Mouse (Mus musculus) spleen, adult 18-20 months (tissue): Measurements from ENCODE around the gene Hist1h4m.
A peak's percentile ranks its signal among the peaks of the same experiment; 100 is the strongest.
"Not testable (repeated sequence)": the region's sequence is repeated elsewhere in the genome, so short reads cannot be mapped to it uniquely, and the experiment has no call there.

ENCODE experiments used
- DNase-seq, 2 experiments: peaks; one replicate each; pipeline ENCODE4 v3.0.0; 2022; ENCODE audit warnings: mixed read lengths in 2 of 2

Hist1h4m gene

DNA sequence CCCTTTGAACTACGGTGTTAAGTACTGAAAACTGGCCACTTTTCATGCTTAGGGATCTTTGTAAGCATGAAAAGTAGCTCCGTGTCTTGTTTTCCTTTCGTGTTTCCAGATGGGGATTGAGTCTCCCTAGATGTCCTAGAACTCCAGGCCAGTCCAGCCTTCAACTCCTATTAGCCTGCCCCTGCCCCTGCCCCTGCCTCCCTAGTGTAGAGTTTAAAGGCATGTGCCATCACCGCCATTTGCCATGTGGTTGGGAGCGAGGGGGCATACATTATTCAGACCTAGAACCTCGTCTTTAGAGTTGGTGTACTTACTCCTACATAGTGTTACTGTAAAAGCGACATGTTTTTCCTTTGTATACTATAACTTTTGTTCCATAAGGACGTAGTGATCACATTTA is 472 bp upstream of the Hist1h4m start:
- DNase-seq: not testable (repeated sequence)

- DNase-seq: not testable (repeated sequence)
Observed at GRCm38 (mm10) chr13:21812092-21812491, 546 bp downstream of the Hist1h4m start.

GRCm38 (mm10) chr13:21820082-21820890 is 8.7 kb downstream of the Hist1h4m start:
- not testable (repeated sequence) for DNase-seq

DNA sequence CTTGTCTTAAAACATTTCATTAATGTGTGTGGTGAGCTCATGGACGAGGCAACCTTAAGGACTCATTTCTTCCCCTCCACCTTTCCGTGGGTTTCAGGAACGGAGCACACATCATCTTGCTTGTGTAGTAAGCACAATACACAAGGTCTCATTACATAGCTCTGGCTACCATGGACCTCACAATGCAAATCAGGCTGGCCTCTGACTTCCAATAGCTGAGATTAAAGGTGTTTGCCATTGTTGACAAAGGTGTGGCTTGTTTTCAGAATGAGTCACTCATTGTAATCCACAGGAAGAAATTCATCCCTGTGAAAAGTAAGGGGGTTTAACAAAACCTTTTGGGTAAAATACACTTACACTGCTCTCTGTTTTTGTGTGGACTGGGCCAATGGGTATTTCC is 17.0 kb downstream of the Hist1h4m start:
- no peak for DNase-seq

GRCm38 (mm10) chr13:21830344-21830743 is 18.8 kb downstream of the Hist1h4m start:
- DNase-seq: no peak

GRCm38 (mm10) chr13:21831418-21832394 is 20.2 kb downstream of the Hist1h4m start, which contains the start of gene Hist1h4n:
Gene Hist1h4n (minus strand): TSS chr13:21832196.
- peak in 1 of 2 experiments; percentile 31 for DNase-seq

DNA sequence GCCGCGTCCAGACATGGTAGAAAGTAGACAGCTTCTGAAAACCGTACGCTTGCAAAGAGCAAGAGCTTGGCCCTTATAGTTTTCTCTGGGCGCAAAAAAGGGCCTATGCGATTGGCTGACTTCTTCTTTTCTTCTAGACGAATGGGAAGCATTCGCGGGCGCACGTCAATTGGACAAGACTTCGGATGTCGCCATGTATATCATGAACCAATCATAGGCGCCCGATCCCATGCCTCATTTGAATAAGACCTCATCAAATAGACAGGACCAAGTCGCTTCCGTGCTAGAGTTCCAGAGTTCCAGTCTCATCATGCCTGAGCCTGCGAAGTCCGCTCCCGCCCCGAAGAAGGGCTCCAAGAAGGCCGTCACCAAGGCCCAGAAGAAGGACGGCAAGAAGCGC is 21.9 kb downstream of the Hist1h4m start, which contains the start of the genes Hist1h2ap and Hist1h2br:
TSS of gene Hist1h2ap (minus strand) at position 47 of the 400 bp plus-strand sequence.
TSS of gene Hist1h2br (plus strand) at position 283 of the 400 bp plus-strand sequence.
- DNase-seq: not testable (repeated sequence)

DNA sequence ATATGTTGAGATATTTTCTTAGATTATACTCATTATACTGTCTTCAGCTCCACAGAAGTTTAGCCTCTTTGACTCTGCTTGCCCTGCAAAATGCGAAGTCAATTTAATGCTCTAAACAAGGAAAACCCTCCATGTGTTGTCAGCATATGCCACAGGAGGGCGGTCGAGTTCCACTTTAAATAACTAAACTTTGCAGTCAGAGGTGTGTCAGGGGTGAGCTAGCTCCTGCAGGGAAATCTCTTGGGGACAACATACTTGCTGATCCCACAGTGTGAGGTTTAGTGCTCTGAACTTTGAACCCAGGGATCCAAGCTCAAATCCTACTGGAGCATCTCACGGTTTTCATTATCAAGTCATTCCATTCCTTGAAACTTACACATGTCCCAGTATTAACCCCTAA is 29.0 kb downstream of the Hist1h4m start:
- DNase-seq: not testable (repeated sequence)

- not testable (repeated sequence) for DNase-seq
Observed at GRCm38 (mm10) chr13:21846356-21846755, 34.8 kb downstream of the Hist1h4m start.

DNA sequence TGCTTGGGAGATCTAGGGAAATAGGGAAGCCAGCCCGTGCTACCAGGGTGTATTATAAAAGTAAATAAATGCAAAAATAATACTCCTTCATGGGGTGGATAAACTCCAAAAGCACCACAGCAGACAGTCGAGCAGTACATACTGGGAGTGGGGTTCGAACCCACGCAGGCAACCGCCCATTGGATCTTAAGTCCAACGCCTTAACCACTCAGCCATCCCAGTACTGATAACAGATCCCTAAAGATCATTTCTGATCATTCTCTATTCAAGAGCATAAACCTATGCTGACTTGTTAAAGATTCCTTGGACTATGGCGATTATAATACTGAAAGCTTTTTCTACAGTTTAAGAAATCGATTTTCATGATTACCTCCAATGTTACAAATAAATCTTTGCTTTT is 36.3 kb downstream of the Hist1h4m start:
- DNase-seq: no peak

- not testable (repeated sequence) for DNase-seq
Observed at GRCm38 (mm10) chr13:21850696-21851095, 39.1 kb downstream of the Hist1h4m start.

DNA sequence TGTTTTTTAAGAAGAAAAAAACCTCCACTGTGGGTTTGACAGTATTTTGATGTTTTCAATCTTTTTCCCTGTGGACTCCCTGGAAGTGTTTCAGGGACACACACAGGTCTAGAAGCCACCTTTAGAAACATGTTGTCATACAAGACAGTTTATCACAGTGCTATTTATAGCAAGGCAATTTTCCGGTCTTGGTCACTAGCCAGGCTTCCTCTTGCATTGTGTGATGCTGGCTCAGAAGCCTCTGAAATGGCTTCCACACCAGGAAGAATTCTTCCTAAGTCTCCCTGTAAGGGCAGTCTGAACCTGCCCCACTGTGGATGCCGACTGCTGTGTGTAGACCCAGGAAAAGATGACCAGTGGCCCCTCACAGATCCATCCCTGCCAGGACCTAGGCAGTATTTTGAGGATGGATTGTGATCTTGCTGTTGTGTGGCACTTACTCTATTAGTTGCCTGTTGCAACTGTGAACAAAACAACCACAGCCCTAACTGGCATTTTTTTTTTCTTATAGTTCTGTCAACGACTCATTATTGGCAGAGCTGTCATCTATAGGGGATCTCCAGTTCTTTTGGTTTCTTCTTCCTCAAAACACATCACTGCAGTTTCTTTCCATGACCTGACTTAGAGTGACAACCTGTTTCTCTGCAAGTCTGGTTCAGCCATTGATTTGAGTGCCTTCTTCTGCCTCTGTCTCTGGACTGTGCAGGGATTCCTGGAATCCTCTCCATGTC is 40.8 kb downstream of the Hist1h4m start:
- DNase-seq: no peak

DNA sequence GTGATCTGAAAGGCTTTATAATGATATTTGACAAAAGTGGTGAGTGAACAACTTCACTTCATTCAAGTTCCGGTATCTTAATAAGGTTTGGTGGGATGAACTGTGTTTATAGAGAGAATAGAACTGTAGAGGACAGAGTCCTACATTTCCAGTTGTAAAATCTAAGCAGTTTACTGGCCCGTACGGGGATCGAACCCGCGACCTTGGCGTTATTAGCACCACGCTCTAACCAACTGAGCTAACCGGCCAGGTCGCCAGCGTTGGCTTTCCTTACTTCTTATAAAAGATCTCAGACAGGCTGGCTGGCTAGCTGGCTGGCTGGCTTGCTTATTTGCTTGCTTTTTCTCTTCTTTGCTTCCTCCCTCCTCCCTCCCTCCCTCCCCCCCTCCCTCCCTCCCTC is 43.6 kb downstream of the Hist1h4m start:
- DNase-seq: peak; percentile 64 to 70

GRCm38 (mm10) chr13:21855698-21856162 is 44.2 kb downstream of the Hist1h4m start:
- no peak for DNase-seq

DNA sequence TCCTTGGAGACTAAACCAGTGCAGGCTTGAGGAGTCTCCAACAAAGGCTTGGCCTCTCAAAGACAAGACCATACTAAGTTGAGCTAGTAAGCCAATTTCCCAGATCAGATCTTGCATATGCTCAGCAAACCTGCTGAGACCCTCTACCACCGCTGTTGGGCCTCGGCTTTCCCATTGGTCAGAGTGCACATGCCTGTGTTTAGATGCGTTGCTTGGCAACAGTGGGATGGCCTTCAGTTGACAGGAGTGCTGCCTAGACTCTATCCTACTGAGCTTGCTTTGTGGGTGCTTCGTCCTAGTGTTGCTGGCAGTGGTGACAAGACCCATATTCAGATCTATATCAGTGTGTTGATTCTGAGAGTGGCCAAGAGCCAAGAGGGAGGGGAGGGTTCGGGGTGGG is 50.1 kb downstream of the Hist1h4m start:
- no peak for DNase-seq
